Mouse (Mus musculus): Measurements from ENCODE around the gene Med31. TPM values are rescaled to one million over a fixed set of nuclear protein-coding genes. Genes with fewer than 3 reads are reported as not detected.

The Med31 gene
- polyA plus RNA-seq, 1 experiment from 2014 or later, result 32.6 TPM

Other genes with a start within 250 kb of the Med31 start
- gene Aipl1, start 178.1 kb downstream of the Med31 start, polyA plus RNA-seq (2015; fragmentation: Nextera tagmentation; extraction: Ambion mirVana), result 0.16 and 0.22 TPM in 2 replicates
- gene Pimreg, start 173.6 kb downstream of the Med31 start, polyA plus RNA-seq (2015; fragmentation: Nextera tagmentation; extraction: Ambion mirVana), result 74.5 and 76.2 TPM in 2 replicates
- gene Pitpnm3, start 79.8 kb downstream of the Med31 start, polyA plus RNA-seq (2015; fragmentation: Nextera tagmentation; extraction: Ambion mirVana), result 0.63 and 1.0 TPM in 2 replicates
- gene Gm43951, start 8.8 kb downstream of the Med31 start, polyA plus RNA-seq (2015; fragmentation: Nextera tagmentation; extraction: Ambion mirVana), result 0.20 and 0.23 TPM in 2 replicates
- gene 4933427D14Rik, start 8.1 kb downstream of the Med31 start, polyA plus RNA-seq (2015; fragmentation: Nextera tagmentation; extraction: Ambion mirVana), result 9.4 TPM in 2 replicates
- 234 and 235 TPM in 2 replicates for gene Txndc17, start 8.0 kb downstream of the Med31 start, polyA plus RNA-seq (2015; fragmentation: Nextera tagmentation; extraction: Ambion mirVana)
- 0.07 and 0.17 TPM in 2 replicates for gene Slc13a5, start 51.6 kb upstream of the Med31 start, polyA plus RNA-seq (2015; fragmentation: Nextera tagmentation; extraction: Ambion mirVana)
- 4.3 and 6.1 TPM in 2 replicates for gene Xaf1, start 86.0 kb upstream of the Med31 start, polyA plus RNA-seq (2015; fragmentation: Nextera tagmentation; extraction: Ambion mirVana)
- gene Fbxo39, start 98.9 kb upstream of the Med31 start, polyA plus RNA-seq (2015; fragmentation: Nextera tagmentation; extraction: Ambion mirVana), result not detected in 2 replicates
- 0.18 and 0.59 TPM in 2 replicates for gene Tekt1, start 146.8 kb upstream of the Med31 start, polyA plus RNA-seq (2015; fragmentation: Nextera tagmentation; extraction: Ambion mirVana)
- 44.0 and 46.2 TPM in 2 replicates for gene Smtnl2, start 196.1 kb upstream of the Med31 start, polyA plus RNA-seq (2015; fragmentation: Nextera tagmentation; extraction: Ambion mirVana)
- gene Ggt6, start 219.9 kb upstream of the Med31 start, polyA plus RNA-seq (2015; fragmentation: Nextera tagmentation; extraction: Ambion mirVana), result 8.1 and 8.9 TPM in 2 replicates
- 117 and 133 TPM in 2 replicates for gene Mybbp1a, start 225.8 kb upstream of the Med31 start, polyA plus RNA-seq (2015; fragmentation: Nextera tagmentation; extraction: Ambion mirVana)

Measured in stomach, embryonic 16.5 days (tissue).